Mouse (Mus musculus) sigmoid colon, adult 10 weeks (tissue): ENCODE measurements around the gene Tcf7l1. TPM values are rescaled to one million over a fixed set of nuclear protein-coding genes. Genes with fewer than 3 reads are reported as not detected.

Experiments used
- polyA plus RNA-seq: library from polyadenylated mRNA; stranded (reverse); fragments of 350-450 nt; fragmentation: Illumina TruSeq; extraction: RNeasy Lipid Tissue Mini Kit (QIAGEN cat#74804); gene quantifications from one replicate; pipeline ENCODE4 v1.2.3, GENCODE M21; 2014; ENCODE audit warnings: low read depth, low replicate concordance

The Tcf7l1 gene
- 13.7 TPM for polyA plus RNA-seq

DNA sequence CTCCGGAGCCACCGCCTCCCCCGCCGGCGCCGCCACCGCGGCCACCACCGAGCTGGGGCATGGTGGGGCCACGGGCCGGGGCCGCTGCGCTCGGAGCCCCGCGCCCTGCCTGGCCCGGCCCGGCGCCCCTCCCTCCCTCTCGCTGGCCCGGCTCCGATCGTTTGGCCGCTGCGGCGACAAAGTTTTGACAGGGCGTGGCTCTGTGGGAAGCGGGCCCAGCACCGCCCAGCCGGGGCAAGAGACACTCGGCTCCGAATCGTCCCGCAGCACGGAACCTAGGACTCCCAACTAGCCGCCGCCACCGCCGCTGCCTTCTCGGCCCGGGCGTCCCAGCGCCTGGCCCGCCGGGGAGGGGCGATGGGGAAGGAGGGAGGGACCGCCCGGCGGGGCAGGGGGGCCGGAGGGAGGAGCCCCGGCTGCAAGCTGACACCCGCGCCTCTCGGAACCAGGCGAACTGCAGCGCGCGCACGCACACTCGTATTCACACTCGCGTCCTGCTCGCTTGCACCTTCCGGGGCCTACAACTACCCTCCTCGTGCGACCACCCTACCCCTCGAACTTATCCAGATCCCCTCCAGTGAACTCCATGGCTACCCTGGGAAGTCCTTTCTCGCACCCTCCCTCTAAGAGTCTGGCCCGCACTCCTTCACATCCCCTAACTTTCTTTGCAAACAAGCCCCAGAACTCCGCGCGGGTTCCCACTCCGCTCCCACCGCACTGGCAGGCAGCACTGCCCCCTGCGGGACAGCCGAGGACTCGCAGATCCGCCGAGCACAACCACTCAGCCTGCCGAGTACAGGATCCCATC is at the start of gene Tcf7l1:
Gene Tcf7l1 (minus strand): TSS at position 363 of the 808 bp plus-strand sequence.

DNA sequence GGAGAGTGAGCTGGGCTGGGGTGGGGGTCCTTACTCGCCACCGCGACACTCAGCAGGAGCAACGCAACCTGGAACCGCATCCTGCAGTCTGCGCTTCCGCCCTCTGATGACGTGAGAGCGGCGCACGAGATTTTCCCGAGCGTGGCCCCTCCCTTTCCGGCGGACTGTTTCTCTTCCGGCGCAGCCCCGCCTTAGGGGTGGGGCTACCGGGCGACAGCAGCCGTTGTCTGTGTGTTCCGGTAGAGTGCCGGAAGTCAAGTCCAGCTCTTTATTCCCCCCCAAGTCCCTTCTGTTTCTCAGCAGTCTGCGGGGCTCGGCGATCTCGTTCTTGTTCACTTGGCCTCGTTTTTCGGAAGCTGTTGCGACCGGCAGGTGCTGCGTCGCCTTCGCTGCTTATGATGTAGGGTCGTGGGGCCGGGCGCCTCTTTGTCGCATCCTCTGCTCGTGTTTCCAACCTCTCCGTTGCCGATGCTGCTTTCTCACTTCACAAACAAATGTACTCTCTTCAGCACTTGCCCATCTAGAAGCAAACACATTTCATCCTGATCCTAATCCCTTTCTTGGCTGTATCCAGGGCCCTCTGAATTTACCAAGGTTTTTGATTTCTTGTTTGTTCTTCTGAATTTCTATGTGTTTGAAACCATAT is 172.3 kb downstream of the Tcf7l1 start, which contains the start of gene Tgoln1:
Gene Tgoln1 (minus strand): TSS at position 358 of the 646 bp plus-strand sequence.

GRCm38 (mm10) chr6:72597956-72598753 is 190.9 kb downstream of the Tcf7l1 start, which contains the start of the genes Elmod3 and Retsat:
Elmod3 (minus strand) TSS chr6:72598413.
Retsat (plus strand) TSS chr6:72598475.

Other genes starting within 250 kb of the Tcf7l1 start
- gene Capg, start 244.9 kb downstream of the Tcf7l1 start, polyA plus RNA-seq: 1.5 TPM
- gene Elmod3, start 190.8 kb downstream of the Tcf7l1 start, polyA plus RNA-seq: 8.0 TPM
- 12.1 TPM for gene Retsat, start 190.8 kb downstream of the Tcf7l1 start, polyA plus RNA-seq
- 1,442 TPM for gene Tgoln1, start 172.3 kb downstream of the Tcf7l1 start, polyA plus RNA-seq
- gene Kcmf1, start 110.7 kb upstream of the Tcf7l1 start, polyA plus RNA-seq: 99.0 TPM
- gene Tmsb10, start 169.5 kb upstream of the Tcf7l1 start, polyA plus RNA-seq: 45.2 TPM